Mouse (Mus musculus) limb, embryonic 15.5 days (tissue): ENCODE results near the gene Ube2f. TPM values are rescaled to one million over a fixed set of nuclear protein-coding genes. Genes with fewer than 3 reads are reported as not detected.

Source experiments
- ATAC-seq: fragments of 200-750 bp; cut with Nextera tagmentation; 2 replicates; pipeline ENCODE4 v1.8.0; 2017; ENCODE audit warnings: low read depth, moderate TSS enrichment; ENCODE audit not compliant: insufficient number of reproducible peaks, low FRiP score, low TSS enrichment
- H3K27ac ChIP-seq: fragments of 300-500 bp; sonication (generic); 2 replicates; pipeline ENCODE4 v1.5.1; 2015; ENCODE audit warnings: moderate library complexity, mild to moderate bottlenecking, inconsistent platforms
- H3K27me3 ChIP-seq: fragments of 300-500 bp; sonication (generic); 2 replicates; pipeline ENCODE4 v1.6.1; 2015; ENCODE audit warnings: inconsistent platforms
- H3K36me3 ChIP-seq: fragments of 300-500 bp; sonication (generic); 2 replicates; pipeline ENCODE4 v1.6.1; 2015; ENCODE audit warnings: inconsistent platforms
- H3K4me1 ChIP-seq: fragments of 300-500 bp; sonication (generic); 2 replicates; pipeline ENCODE4 v1.6.1; 2015; ENCODE audit warnings: inconsistent platforms
- H3K4me2 ChIP-seq: fragments of 300-500 bp; sonication (generic); 2 replicates; pipeline ENCODE4 v1.6.1; 2015; ENCODE audit warnings: mild to moderate bottlenecking, inconsistent platforms
- H3K4me3 ChIP-seq: fragments of 300-500 bp; sonication (generic); 2 replicates; pipeline ENCODE4 v1.5.1; 2015; ENCODE audit warnings: mild to moderate bottlenecking, inconsistent platforms
- H3K9ac ChIP-seq: fragments of 300-500 bp; sonication (generic); 2 replicates; pipeline ENCODE4 v1.6.1; 2015; ENCODE audit warnings: inconsistent platforms
- H3K9me3 ChIP-seq: fragments of 300-500 bp; sonication (generic); 2 replicates; pipeline ENCODE4 v1.6.1; 2016; ENCODE audit warnings: inconsistent platforms
- WGBS: fragments of 180-500 bp; shearing (Covaris S2); methylation state at CpG from one replicate; pipeline ENCODE4 v1.1.7; 2015; 5-methylcytosine and 5-hydroxymethylcytosine counted together
- polyA plus RNA-seq: library from polyadenylated mRNA; unstranded; fragments of >200 nt; fragmentation: Nextera tagmentation; extraction: Ambion mirVana; gene quantifications from 2 replicates; pipeline ENCODE4 v1.2.1, GENCODE M21; 2015

Ube2f gene
- polyA plus RNA-seq, 1 experiment from 2014 or later: 64.4 TPM

DNA sequence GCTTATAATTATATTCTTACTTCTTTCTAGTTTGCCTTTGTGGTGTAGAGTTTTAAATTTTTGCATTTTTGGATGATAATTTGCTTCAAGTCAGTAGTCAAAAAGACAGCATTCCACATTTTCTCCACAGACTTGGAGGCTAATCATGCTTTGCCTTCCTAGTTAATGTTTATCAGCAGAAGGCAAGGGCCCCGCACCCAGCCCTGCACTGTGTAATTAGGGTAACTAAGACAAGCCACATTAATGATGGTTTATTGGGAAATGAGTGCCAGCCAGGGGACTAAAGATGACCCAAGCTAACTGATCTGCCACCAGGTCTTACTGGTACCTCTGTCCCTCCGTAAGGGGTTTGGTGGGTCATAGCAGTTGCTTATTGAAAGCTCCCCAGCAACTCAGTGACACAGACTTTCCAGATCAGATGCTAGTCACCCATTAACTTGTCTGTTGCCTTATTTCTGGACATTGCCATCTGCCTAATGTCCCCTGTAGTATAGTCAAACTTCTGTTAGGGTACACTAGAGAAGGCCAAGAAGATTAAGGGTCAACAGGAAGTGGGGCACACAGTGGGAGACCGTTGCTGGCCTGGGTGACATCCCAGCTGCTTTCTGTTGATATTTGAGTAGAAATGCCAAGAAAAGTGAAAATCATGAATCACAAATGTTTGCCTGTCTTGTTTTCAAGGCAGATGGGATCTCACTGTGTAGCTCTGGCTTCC, 51.3 kb downstream of the Ube2f start:
- H3K4me1 ChIP-seq: peaks cover 12% of the 10 kb centered on the region; the same call in 1 of the 2 replicates
- H3K9ac ChIP-seq: no peak overlapping the region
- no peak overlapping the region for H3K4me3 ChIP-seq
- no peak overlapping the region for H3K27ac ChIP-seq
- H3K36me3 ChIP-seq: peaks cover 14% of the 10 kb centered on the region; the same call in 1 of the 2 replicates
- H3K4me2 ChIP-seq: no peak overlapping the region
- no peaks in the 10 kb centered on the region for H3K27me3 ChIP-seq
- no peaks in the 10 kb centered on the region for H3K9me3 ChIP-seq
- WGBS: 82% methylated on average over 3 of the region's 3 CpGs
- ATAC-seq: no peak

DNA sequence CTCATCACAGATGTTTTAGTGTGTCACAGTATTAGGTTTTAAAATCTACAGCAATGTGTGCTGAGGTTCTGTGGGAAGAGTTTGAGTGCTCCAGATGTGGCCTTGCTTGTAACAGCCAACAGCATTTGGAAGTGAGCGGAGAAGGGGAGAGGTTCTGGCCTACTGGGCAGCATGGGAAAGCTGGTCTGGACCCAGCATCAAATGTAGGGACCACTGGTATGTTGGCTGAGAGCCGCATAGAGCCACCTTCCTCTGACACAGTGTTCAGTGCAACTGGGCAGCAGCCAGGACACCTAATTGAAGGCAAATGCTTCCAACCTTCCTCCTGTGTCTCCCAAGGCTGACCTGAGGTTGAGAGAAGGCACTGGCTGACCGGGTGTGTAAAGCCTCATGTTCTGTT, 51.9 kb downstream of the Ube2f start:
- Histone ChIP-seq H3K9ac (no peak overlapping the region), H3K27ac (no peak overlapping the region), H3K4me1 (peaks cover 12% of the 10 kb centered on the region; the same call in 1 of the 2 replicates), H3K36me3 (peaks cover 14% of the 10 kb centered on the region; the same call in 1 of the 2 replicates), H3K9me3 (no peaks in the 10 kb centered on the region), H3K27me3 (no peaks in the 10 kb centered on the region), H3K4me3 (no peak overlapping the region), H3K4me2 (no peak overlapping the region)
- WGBS: 95% methylated on average over 3 of the region's 3 CpGs
- no peak for ATAC-seq

DNA sequence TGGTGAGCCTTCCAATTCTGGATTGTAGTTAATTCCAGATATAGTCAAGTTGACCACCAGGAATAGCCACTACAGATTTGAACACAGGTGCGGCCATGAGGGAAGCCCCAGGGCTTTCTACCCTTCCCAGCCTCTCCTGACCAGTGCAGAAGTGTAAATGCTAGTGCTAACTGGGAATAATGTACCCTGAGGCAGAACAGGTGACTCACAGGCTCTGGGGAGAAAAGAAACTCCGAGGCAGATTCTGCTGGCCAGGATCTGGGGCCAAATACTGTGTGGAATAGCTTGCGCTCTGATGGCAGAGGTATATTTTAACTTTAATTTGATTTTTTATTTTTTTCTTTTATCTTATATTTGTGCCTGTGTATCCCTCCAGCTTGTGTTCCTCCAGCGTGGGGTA, 54.5 kb downstream of the Ube2f start:
- H3K4me3 ChIP-seq: no peak overlapping the region
- peaks cover 32% of the 10 kb centered on the region for H3K36me3 ChIP-seq
- 81% methylated on average over 4 of the region's 4 CpGs for WGBS
- no peak for ATAC-seq
- H3K9me3 ChIP-seq: no peaks in the 10 kb centered on the region
- no peak overlapping the region for H3K4me2 ChIP-seq
- no peak overlapping the region for H3K27ac ChIP-seq
- H3K27me3 ChIP-seq: no peaks in the 10 kb centered on the region
- H3K4me1 ChIP-seq: no peaks in the 10 kb centered on the region
- H3K9ac ChIP-seq: no peak overlapping the region

DNA sequence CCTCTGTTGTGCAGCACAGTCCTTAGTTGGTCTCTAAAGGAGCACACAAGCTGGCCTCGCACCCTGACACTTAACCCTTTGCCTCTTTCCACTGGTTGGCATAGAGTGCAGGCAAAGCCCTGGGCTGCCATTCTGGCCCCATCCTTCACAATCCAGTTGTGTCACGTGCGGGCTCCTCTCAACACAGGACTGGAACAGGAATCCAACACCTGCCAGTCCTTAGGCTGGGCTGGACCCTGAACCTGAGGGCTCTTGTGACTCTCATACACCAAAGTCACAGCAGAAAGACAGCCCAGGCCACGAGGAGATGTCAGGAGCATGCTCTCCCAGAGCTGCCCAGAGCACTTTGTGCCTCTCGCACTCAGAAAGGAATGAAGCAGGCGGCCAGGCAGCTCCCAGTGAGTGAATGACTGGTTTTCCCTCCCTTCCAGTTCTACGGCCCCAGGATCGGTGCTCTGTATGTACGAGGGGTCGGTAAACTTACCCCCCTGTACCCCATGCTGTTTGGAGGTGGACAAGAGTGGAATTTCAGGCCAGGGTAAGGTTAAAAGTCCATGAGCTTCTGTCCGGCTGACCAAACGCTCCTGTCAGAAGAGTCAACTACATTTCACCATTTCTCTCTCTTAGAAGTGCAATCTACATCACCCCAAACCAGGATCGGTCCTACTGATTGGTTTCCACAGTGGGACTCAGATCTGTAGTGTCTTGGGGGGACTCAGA, 59.4 kb downstream of the Ube2f start:
- H3K27me3 ChIP-seq: no peaks in the 10 kb centered on the region
- H3K4me1 ChIP-seq: peaks cover 2% of the 10 kb centered on the region; the same call in 1 of the 2 replicates
- no peak overlapping the region for H3K9ac ChIP-seq
- no peak overlapping the region for H3K27ac ChIP-seq
- H3K9me3 ChIP-seq: no peaks in the 10 kb centered on the region
- no peak for ATAC-seq
- peaks cover 41% of the 10 kb centered on the region for H3K36me3 ChIP-seq
- no peak overlapping the region for H3K4me3 ChIP-seq
- no peak overlapping the region for H3K4me2 ChIP-seq
- 95% methylated on average over 13 of the region's 13 CpGs for WGBS

DNA sequence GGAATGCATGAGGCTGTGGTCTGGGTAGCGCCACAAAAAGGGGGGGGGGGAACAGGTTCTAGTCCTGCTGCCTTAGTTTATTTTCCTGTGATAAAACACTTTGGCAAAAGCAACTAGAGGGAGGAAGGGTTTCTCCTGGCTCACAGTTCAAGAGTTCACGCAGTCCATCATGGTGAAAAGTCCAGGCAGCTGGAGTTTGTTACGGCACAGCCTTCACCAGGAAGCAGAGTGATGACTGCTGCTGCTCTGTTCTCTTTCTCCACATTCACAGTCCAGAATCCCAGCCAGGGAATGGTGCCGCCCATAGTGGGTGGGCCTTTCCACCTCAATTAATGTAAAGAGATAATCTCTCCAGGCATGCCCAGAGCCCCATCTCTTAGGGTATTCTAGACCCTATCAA, 62.2 kb downstream of the Ube2f start:
- ATAC-seq: no peak
- peaks cover 33% of the 10 kb centered on the region for H3K36me3 ChIP-seq
- H3K27ac ChIP-seq: no peak overlapping the region
- peaks cover 2% of the 10 kb centered on the region; the same call in 1 of the 2 replicates for H3K4me1 ChIP-seq
- H3K4me2 ChIP-seq: no peak overlapping the region
- H3K9me3 ChIP-seq: no peaks in the 10 kb centered on the region
- H3K4me3 ChIP-seq: no peak overlapping the region
- 91% methylated on average over 4 of the region's 4 CpGs for WGBS
- H3K27me3 ChIP-seq: no peaks in the 10 kb centered on the region
- no peak overlapping the region for H3K9ac ChIP-seq

DNA sequence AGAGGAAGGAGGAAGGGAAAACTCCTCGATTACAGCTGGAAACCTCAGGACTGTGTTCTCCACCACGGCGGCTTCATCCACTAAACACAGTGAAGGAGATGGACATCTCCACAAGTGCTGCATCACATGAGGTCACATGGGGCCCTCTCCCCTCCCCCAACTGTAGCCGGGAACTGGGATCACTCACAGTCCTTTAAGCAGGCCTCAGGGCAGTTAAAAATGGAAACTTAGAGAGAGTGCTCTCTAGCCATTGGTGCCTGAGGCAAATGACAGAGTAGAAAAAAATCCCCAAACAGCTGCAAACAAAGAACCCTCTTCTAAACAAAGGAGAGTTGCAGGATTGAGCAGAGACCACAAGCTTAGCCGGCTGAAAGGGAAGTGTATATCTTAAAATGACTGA, 63.1 kb downstream of the Ube2f start:
- no peak; the same call in 1 of the 2 replicates for ATAC-seq
- H3K27me3 ChIP-seq: no peaks in the 10 kb centered on the region
- WGBS: 36% methylated on average over 5 of the region's 5 CpGs

DNA sequence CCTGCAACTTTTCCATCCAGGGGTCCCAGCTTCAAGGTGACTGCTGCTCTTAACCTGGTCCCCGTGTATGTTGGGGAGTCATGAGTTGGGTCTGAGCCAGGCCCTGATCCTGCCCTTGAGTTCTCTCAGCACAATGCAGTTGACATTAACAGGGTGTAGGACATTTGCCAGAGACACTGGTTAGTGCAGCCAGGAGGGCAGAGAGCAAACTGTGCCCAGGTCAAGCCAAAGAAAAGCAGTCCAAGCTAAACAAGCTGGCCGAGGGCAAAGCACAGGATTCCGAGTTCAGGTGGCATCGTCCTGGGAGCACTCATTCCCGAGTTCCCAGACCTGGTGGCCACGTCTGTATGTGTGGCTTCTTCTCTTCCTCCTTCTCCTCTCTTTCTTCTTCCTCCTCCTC, 67.6 kb downstream of the Ube2f start:
- Histone ChIP-seq H3K27me3 (no peaks in the 10 kb centered on the region), H3K36me3 (no peaks in the 10 kb centered on the region), H3K4me3 (no peak overlapping the region), H3K9ac (no peak overlapping the region), H3K9me3 (no peaks in the 10 kb centered on the region), H3K4me1 (peaks cover 6% of the 10 kb centered on the region; the same call in 1 of the 2 replicates), H3K27ac (no peak overlapping the region), H3K4me2 (no peak overlapping the region)
- WGBS: 84% methylated on average over 6 of the region's 6 CpGs
- ATAC-seq: no peak

More for the DNA sequence above, 63.1 kb downstream of the Ube2f start:
- Histone ChIP-seq H3K4me3 (no peak overlapping the region), H3K36me3 (peaks cover 29% of the 10 kb centered on the region), H3K4me1 (peaks cover 2% of the 10 kb centered on the region; the same call in 1 of the 2 replicates), H3K9ac (no peak overlapping the region), H3K27ac (0 out of 2 replicates have a peak overlapping the region, but pooled peaks have one; percentile 27), H3K9me3 (no peaks in the 10 kb centered on the region), H3K4me2 (no peak overlapping the region)

DNA sequence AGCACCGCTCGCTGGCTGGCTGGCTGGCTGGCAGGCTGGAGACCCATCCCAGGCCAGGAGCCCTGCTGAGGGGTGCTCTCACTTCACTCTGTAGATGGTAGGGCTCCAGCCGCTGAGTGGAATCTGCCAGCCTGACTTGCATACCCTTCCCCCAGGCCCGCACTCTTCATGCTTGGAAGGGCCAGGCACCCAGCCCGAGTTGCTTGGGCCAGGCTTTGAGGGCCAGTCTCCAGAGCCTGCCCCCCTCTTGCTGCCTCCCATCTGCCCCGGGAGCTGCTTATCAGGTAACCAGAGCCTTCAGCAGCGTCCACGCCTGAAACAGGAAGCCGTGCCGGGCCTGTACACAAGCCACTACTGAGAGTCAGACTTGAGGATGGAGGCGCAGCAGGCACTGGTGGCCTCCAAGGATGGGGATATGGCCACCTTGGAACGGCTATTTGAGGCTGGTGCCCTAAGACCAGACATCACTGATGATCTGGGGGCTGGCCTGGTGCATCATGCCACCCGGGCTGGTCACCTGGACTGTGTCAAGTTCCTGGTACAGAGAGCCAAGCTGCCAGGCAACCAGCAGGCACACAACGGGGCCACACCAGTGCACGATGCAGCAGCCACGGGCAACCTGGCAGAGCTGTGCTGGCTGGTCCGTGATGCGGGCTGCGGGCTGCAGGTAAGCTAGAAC, 71.8 kb downstream of the Ube2f start, which contains the start of gene Espnl:
Gene Espnl, plus strand, starts transcription at position 316 of the 679 bp plus-strand sequence.
- WGBS: 65% methylated on average over 19 of the region's 19 CpGs
- ATAC-seq: no peak
- Histone ChIP-seq H3K4me2 (no peak within 1 kb of the TSS), H3K9me3 (no peaks in the 10 kb centered on the region), H3K4me1 (0 out of 2 replicates have a peak, but pooled peaks cover 4% of the 10 kb centered on the region), H3K9ac (no peak within 1 kb of the TSS), H3K27me3 (no peaks in the 10 kb centered on the region), H3K36me3 (no peaks in the 10 kb centered on the region), H3K4me3 (no peak within 1 kb of the TSS), H3K27ac (no peak within 1 kb of the TSS)

DNA sequence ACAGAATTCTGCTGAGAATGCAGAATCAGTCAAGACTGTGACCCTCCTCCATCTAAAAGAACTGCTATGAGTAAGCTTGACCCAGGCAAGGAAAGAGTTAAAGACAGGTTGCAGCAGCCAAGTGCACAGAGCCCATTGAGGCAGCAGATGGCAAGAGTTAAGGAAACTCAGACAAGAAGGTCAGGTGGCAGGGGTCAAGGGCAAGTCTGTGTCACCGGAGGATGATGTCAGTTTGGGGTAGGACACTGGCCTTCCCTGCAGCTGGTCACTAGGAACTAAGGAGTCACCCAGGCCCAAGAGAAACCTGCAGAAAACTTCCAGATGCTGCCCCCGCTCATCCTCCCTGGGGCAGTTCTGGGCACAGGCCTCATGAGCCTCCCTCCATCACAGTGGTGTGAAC, 74.5 kb downstream of the Ube2f start:
- H3K4me2 ChIP-seq: no peak overlapping the region
- no peak for ATAC-seq
- H3K36me3 ChIP-seq: no peaks in the 10 kb centered on the region
- no peak overlapping the region for H3K27ac ChIP-seq
- no peaks in the 10 kb centered on the region for H3K9me3 ChIP-seq
- no peak overlapping the region for H3K4me3 ChIP-seq
- no peak overlapping the region for H3K9ac ChIP-seq
- WGBS: 58% methylated on average over 2 of the region's 2 CpGs
- H3K4me1 ChIP-seq: 0 out of 2 replicates have a peak, but pooled peaks cover 4% of the 10 kb centered on the region
- H3K27me3 ChIP-seq: no peaks in the 10 kb centered on the region

DNA sequence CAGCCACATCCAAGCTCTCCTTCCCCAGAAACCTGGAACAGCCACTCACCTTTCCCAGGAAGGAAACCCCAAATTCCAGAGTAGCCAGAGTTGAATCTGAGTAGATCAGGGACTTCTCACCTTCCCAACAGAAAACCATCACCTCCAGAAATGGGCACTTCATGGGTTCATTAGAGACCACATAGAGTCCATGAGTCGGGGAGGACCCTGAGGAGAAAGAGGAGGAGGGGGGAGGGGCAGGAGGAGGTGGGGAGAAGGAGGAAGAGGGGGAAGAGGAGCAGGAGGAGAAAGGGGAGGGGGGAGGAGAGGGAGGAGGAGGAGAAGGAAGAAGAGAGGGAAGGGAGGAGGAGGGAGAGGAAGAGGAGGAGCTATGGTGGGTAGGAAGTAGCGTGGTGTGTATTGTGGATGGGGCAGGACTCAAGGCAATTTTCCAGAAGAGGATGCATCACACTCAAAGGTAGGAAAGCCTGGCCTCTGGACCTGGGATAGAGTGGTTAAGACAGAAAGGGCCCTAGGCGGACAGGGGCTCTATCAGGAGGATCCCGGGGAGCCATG, 75.5 kb downstream of the Ube2f start:
- Histone ChIP-seq H3K9me3 (no peaks in the 10 kb centered on the region), H3K4me2 (no peak overlapping the region), H3K27me3 (no peaks in the 10 kb centered on the region), H3K36me3 (no peaks in the 10 kb centered on the region), H3K9ac (no peak overlapping the region), H3K27ac (no peak overlapping the region), H3K4me1 (0 out of 2 replicates have a peak, but pooled peaks cover 4% of the 10 kb centered on the region), H3K4me3 (no peak overlapping the region)
- no peak for ATAC-seq
- 73% methylated on average over 4 of the region's 4 CpGs for WGBS

DNA sequence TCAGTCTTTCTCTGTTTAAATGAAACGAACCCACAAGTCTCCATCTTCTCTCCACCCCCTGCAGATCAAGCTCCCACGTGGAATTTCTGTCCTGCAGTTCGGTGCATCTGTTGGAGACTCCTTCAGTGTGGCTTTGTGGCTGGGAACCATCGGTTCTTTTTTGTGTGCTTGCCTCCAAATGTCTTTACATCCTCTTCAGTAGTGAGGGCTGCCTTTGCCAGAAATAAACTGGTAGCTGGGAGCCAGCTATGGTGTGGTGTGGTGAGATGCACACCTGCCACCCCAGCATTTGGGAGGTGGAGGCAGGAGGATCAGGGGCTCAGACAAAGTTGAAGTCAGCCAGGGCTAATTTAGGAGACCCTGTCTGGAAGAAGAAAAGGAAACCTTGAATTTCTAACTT, 82.0 kb downstream of the Ube2f start:
- WGBS: 57% methylated on average over 4 of the region's 4 CpGs
- no peak for ATAC-seq
- Histone ChIP-seq H3K9ac (no peak overlapping the region), H3K36me3 (no peaks in the 10 kb centered on the region), H3K27me3 (no peaks in the 10 kb centered on the region), H3K9me3 (no peaks in the 10 kb centered on the region), H3K27ac (no peak overlapping the region), H3K4me1 (no peaks in the 10 kb centered on the region), H3K4me3 (no peak overlapping the region), H3K4me2 (no peak overlapping the region)
